Mouse (Mus musculus): ENCODE results near the gene Gpr108. TPM values are rescaled to one million over a fixed set of nuclear protein-coding genes. Genes with fewer than 3 reads are reported as not detected.
A peak's percentile ranks its signal among the peaks of the same experiment; 100 is the strongest.

Gpr108 gene
- total RNA-seq, 1 experiment from 2014 or later: 27.8 TPM

DNA sequence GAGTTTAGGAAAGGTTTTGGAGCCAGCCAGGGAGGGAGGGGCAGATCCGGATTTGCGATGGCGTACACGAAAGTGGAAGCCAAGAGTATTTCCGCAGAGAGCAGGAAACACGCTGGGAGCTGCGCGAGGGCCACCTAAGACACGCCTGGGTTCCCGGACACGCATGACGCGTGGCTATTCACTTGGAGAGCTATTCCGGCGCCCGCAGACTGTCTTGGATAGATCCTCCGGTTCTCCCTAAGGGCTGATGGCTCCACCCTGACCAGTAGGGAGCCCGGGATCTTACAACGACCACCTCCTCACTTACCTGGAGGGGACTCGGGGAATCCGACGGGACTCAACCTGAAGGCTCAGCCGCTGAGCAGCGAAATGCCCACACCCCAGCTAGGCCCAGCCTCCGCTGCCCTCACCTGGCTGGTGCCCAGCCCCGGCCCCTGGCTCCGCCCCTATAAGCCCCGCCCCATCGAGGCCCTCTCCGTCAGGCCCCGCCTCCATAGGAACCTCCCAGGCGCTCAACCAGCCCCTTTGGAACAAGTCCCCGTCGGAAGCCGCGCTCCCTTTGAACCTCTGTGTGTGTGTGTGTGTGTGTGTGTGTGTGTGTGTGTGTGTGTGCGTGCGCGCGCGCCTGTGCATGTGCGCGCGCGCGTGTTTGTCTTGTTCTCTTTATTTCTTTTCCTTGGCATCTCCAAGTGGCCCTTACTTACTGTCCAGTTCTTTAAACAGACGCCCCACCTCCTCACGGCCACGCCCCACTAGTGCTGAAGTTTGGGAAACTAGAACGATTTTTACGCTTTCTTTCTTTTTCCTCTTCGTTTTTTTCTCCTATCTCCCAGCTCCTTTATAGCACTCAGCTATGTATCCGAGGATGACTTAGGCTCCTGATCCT is 27.1 kb upstream of the Gpr108 start:
- peak; percentile 52 for ATAC-seq (replicated peaks; ENCODE audit: insufficient number of reproducible peaks, low FRiP score, low TSS enrichment, poor library complexity, severe bottlenecking)

DNA sequence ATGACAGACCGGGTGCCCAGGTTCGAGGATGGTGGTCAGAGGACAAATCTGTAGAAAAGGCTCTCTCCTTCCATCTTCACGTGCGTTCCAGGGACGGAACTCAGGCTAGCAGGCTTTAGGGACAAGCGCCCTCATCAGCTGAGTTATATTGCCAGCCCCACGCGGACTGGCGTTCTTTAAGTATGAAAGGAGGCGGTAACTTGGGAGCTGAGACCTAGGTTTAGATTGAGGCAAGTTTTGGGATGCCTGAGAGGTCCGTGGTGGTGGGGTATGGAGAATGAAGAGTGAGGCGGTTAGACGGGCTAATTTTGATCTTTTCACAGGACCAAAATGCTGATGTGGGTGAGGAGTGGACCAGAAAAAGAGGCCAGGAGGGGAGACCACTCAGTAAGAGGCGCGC is 26.4 kb upstream of the Gpr108 start:
- ATAC-seq (replicated peaks; ENCODE audit: insufficient number of reproducible peaks, low FRiP score, low TSS enrichment, poor library complexity, severe bottlenecking): no peak

DNA sequence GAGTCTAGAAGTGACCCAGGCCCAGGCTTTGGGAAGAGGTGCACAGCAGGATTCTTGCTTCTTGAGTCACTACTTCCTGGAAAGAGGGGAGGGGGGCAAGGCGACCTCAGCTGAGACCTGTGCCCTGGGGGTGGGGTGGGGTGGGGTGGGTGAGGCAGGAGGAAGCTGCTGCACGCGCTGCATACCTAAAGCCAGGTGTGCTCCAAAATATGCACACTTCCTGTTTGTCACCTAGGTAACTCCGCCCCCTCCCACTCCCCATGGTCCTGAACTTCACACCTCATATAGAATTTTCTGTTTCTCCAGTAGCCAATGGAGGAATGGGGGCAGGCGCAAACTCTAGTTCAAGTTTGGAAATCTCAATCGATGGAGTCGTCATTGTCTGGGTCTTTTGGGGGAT is 25.6 kb upstream of the Gpr108 start:
- no peak for ATAC-seq (replicated peaks; ENCODE audit: insufficient number of reproducible peaks, low FRiP score, low TSS enrichment, poor library complexity, severe bottlenecking)

DNA sequence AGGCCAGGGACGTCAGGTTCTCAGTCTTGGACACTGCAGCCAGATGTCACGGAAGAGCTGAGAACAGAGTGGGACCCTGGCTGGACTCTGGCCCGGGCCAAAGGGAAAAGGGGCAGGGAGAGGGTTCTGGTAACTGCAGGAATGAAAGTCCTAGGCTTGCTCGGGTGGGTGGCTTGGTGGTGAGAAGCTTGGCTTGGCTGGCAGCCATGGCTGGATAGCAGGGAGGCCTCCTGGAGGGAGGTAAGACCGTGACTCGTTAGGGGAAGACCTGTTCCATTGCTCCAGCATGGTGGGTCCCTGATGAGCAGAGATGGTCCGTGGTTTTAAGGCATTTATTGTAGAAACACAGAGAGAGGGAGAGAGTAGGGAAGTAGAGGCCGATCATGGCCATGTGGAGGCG is 23.1 kb upstream of the Gpr108 start:
- ATAC-seq (replicated peaks; ENCODE audit: insufficient number of reproducible peaks, low FRiP score, low TSS enrichment, poor library complexity, severe bottlenecking): no peak

DNA sequence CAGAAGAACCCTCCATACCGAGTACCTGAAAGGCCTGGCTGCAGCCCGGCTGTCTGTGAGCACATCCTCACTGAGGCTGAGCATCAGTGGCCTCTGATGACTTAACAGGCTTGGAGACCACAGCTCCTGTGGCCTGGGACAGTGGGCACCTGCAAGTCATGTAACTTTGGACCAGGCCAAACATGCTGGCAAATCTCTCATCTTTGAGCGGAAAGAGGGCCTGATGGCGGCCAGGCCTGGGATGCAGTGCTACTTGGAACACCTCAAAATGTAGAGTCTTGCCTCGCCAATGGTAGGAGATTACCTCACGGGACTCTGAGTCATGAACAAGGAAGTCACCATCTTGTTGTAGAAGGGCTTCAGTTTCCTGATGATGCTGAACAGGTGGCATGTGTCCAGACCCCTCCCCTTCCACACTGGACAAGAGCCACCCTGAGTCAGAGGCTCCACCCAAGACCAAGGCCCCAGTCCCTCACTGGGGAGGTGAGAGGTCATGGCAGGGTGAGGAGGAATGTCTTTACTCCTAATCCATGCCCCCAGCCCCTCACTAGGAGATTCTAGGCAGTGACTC is 19.4 kb upstream of the Gpr108 start:
- ATAC-seq (replicated peaks; ENCODE audit: insufficient number of reproducible peaks, low FRiP score, low TSS enrichment, poor library complexity, severe bottlenecking): no peak

DNA sequence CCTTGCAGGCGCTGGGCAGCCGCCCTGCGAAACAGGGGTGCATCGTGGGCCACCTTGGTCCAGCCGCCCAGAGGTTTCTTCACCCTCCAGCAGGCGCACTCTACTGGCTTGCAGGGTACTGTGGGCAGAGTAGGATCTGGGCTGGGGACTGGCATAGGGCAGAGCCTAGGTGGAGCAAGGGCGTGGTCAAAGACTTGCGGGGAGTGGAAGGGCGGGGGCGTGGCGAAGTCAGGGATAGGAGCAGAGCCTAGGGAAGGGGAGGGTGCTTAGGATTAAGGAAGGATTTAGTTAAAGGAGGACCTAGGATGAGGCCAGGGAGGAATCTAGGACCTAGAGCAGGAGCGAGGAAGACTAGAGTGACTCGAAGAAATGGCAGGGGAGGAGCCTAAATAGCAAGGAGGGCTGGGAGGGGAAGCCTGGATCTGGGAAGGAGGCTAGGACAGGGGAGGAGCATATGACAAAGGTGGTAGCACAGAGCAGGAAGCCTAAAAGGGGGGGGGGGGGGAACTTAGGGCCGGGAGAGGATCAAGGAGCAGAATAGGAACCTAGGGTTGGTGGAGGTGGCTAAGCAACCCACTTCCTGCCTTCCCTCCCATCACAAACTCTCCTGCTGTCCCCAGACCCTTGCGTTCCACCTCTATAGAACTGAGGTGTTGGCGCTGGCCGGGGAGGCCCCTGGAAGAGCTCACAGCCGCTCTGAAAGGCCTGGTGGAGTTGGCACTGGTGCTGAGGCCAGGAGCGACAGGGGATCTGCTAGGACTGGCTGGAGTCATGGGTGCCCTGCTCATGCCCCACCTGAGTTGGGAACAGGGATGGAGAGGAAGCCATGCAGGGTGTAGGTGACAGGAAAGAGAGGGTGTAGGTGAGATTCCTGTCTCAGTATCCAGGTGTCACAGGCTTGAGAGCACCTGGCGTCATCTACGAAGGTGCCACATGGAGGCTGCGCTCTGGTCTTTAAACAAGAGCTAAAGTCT is 17.0 kb upstream of the Gpr108 start:
- ATAC-seq (replicated peaks; ENCODE audit: insufficient number of reproducible peaks, low FRiP score, low TSS enrichment, poor library complexity, severe bottlenecking): peak; percentile 72

DNA sequence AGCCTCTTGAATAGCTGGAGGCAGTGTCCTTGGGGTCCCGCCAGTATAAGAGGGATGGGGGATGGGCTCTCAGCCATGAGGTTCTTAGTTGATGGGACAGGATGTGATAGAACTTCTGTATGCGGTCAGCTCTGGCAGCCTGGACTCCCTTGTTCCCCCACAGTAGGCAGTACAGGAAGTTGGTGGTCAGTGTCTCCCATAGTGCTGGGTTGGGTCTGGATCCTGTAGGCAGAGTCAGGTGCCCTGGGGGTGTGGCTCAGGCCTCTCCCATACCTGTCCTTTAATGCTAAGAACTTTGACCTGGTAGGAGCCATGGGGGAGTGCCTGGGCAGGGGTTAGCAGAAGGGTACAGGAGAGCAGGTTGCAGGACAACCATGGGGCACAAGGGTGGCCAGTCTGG is 15.9 kb upstream of the Gpr108 start:
- no peak for ATAC-seq (replicated peaks; ENCODE audit: insufficient number of reproducible peaks, low FRiP score, low TSS enrichment, poor library complexity, severe bottlenecking)

DNA sequence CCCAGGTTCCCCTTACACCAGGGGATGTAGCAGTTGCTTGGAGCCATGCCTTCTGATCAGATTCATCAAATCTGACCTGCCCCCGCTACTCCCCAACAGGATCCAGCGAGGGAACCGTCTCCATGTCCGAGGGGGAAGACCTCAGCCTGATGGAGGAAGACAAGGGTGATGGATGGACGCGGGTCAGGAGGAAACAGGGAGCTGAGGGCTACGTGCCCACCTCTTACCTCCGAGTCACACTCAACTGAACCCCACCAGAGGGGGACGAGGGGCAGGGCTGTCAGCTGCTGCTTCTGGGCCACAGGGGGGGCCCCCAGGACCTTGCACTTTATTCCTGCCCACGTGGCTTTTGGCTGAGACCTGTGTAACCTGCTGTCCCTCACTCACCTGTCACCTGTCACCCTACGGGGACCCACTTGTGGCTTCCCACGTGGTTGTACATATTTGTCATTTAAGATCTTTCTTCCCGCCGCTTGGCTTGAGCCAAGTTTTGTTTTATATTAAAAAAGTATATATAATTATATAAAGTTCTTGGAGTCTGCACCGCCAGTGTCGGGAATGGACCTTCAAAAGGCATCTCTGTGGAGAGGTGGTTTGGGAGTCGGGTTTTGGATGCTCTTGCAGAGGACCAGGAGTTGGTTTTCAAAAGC is 14.8 kb upstream of the Gpr108 start:
- ATAC-seq (replicated peaks; ENCODE audit: insufficient number of reproducible peaks, low FRiP score, low TSS enrichment, poor library complexity, severe bottlenecking): no peak

DNA sequence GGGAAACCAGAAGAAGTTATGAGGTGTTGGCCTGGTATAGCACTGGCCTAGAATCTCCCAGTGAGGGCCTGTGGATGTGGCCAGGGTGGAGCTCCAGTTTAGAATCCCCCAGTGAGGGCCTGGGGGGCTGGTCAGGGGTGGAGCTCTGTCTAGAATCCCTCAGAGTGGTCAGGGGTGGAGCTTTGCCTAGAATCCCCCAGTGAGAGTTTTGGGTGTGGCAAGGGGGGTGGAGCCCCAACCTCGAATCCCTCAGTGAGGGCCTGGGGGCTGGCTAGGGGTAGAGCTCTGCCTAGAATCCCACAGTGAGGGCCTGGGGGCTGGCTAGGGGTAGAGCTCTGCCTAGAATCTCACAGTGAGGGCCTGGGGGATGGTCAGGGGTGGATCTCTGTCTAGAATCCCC is 13.6 kb upstream of the Gpr108 start:
- no peak for ATAC-seq (replicated peaks; ENCODE audit: insufficient number of reproducible peaks, low FRiP score, low TSS enrichment, poor library complexity, severe bottlenecking)

DNA sequence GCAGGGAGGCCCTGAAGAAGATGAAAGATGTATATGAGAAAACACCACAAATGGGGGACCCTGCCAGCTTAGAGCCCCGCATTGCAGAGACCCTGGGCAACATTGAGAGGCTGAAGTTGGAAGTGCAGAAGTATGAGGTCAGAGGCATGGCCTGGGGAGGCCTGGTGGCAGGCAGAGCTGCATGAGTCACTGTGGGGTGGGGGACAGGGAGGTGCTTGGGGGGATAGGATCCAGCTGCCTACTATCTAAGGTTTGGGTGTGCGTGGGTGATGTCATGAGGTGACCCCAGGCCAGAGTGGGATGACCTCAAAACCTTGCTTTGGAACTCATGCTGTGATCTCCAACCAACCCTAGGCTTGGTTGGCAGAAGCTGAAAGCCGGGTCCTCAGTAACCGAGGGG is 13.0 kb upstream of the Gpr108 start:
- ATAC-seq (replicated peaks; ENCODE audit: insufficient number of reproducible peaks, low FRiP score, low TSS enrichment, poor library complexity, severe bottlenecking): no peak

DNA sequence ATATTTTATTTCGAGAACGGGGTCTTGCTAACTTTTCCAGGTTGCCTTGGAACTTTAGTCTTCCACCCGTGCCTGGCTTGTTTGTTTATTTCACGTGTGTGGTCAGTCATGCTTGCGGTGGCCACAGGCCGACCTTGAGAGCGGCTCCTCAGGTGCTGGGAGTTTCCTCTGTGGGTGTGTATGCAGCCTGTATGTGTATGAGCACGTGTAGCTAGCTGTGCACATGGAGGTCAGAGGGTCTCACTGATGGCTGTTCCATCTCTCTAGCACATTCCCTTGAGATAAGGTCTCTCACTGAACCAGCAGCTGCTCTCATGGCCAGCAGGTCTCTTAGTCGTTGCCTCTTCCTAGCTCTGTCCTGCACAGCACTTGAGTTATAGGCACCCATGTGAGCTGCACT is 12.1 kb upstream of the Gpr108 start:
- no peak for ATAC-seq (replicated peaks; ENCODE audit: insufficient number of reproducible peaks, low FRiP score, low TSS enrichment, poor library complexity, severe bottlenecking)

DNA sequence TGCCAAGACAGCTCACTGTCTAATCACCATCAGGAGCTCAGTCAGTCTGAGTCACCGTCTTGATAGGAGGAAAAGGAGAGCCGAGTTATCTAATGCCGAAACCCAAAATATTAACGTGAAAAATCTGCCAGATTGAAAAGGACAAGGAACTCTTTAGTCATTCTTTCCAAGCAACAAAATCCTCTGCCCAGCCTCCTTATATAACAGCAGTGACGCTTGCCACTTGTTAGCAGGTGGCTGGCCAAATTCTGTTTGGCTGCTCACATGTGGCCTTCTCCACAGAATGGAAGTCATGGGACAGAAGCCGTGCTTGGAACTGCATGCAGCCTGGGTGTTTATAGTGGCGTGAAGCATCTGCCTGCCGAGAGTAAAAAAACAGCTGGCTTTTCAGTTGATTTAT is 11.5 kb upstream of the Gpr108 start:
- ATAC-seq (replicated peaks; ENCODE audit: insufficient number of reproducible peaks, low FRiP score, low TSS enrichment, poor library complexity, severe bottlenecking): no peak

DNA sequence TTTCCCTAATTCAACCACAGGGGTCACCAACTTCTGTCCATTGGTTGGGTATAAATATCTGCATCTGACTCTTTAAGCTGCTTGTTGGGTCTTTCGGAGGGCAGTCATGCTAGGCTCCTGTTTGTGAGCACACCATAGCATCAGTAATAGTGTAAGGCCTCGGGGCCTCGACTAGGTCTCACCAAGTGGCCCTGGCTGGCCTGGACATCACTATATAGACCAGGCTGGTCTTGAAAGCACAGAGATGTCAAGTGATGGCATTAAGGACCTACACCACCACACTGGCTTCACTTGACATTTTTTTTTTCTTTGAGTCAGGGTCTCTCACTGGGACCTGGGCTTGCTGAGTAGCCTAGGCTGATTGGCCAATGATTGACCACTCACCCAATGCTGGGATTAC is 9.9 kb upstream of the Gpr108 start:
- ATAC-seq (replicated peaks; ENCODE audit: insufficient number of reproducible peaks, low FRiP score, low TSS enrichment, poor library complexity, severe bottlenecking): no peak

DNA sequence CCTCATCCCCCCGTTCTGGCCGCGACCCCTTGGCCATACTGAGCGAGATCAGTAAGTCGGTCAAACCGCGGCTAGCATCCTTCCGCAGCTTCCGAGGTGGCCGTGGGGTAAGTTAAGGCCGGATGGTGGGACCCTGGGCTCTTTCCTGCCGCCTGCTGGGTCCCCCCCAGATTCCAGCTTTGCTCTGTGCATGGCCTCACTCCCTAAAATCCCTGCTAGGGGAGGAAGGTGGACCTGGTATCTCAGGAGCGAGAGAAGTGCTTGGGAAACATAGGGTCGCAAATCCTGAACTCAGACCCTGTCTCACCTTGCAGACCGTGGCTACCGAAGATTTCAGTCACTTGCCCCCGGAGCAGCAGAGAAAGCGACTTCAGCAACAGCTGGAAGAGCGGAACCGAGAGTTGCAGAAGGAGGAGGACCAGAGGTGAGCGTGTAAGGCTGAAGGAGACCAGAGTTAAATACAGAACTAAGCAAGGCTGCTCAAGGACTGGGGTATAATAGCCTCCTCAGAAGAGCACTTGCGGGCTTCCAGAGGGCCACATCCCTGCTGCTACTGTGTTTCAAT is 8.8 kb upstream of the Gpr108 start:
- no peak for ATAC-seq (replicated peaks; ENCODE audit: insufficient number of reproducible peaks, low FRiP score, low TSS enrichment, poor library complexity, severe bottlenecking)

DNA sequence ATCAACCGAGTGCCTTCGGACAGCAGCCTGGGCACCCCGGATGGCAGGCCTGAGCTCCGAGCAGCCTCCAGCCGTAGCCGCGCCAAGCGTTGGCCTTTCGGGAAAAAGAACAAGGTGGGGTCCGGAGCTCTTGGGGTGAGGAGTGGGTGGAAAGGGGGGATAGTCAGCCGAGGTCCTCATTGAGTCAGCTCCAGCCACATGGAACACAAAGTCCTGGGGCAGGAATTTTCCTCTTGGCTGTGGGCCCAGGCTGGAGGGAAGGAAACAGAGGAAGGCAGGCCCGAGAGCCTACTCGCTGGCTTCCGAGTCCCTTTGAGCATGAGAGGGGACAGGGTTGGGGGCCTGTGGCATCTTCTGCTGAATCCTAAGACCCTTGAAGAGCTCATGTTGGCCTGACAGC is 7.1 kb upstream of the Gpr108 start:
- ATAC-seq (replicated peaks; ENCODE audit: insufficient number of reproducible peaks, low FRiP score, low TSS enrichment, poor library complexity, severe bottlenecking): no peak

DNA sequence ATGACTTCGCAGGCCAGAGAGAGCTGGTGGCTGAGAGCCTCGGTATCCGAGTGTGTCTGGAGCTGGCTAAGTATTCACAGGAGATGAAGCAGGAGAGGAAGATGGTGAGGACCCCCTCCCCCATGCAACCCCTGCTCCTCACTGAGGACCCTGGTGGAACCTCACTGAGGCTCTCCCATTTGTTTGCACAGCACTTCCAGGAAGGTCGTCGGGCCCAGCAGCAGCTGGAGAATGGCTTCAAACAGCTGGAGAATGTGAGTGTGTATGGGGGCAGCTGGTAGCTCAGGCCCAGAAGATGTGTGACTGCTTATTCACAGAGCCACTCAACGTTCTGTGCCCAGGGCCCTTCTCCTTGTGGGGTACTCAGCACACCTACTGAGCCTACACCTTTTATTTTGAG is 5.1 kb upstream of the Gpr108 start:
- no peak for ATAC-seq (replicated peaks; ENCODE audit: insufficient number of reproducible peaks, low FRiP score, low TSS enrichment, poor library complexity, severe bottlenecking)

DNA sequence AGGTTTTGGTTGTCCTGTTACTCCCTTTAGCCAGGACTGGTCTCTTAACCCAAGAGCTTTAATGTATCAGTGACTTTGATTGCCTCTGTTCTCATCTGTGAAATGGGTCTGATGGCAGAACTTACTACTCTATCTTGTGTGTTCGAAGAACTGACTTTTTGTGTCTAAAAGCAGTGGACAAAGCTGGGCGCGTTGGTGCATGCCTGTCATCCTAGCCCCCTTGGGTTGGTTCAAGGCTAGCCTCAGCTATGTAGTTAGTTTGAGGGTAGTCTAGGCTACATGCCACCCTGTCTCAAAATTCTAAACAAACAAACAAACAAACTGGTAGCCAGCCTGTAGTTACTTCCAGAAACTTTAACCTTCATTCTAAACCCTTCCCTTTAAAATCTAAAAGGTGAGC is 3.2 kb upstream of the Gpr108 start:
- ATAC-seq (replicated peaks; ENCODE audit: insufficient number of reproducible peaks, low FRiP score, low TSS enrichment, poor library complexity, severe bottlenecking): no peak

DNA sequence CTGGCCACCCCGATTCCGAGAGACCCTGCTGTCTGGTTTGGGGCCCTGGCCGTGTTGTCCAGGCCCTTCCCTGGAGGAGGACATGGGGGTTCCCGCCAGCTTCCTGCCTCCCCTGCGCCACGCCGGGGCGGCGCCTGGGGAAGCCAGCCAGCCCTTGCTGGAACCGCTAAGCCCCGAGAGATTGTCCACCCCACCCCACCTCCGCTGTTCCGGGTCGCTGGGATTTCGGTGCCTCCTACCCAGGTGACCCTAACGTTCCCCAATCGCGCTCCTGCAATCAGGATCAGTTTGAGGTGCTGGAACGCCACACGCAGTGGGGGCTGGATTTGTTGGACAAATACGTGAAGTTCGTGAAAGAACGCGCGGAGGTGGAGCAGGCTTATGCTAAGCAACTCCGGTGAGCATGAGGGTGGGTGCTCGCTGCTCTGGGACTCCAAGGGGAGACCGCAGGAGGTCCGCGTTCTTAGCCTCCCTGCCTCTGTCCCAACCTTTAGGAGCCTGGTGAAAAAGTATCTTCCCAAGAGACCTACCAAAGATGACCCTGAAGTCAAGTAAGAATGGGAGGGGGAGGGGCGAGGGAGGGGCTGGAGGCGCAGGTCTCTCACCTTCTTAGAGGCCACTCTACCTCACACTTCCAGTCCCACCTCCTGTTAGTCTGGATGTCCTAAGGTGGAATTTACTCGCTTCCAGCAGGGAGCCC is 2.4 kb upstream of the Gpr108 start:
- no peak for ATAC-seq (replicated peaks; ENCODE audit: insufficient number of reproducible peaks, low FRiP score, low TSS enrichment, poor library complexity, severe bottlenecking)
